Mouse (Mus musculus) ovary, postnatal 14 days (tissue): Measurements from ENCODE around the gene Sec14l2.

ENCODE experiments used
- DNase-seq: peaks from one replicate; pipeline ENCODE4 v3.0.0; 2022; ENCODE audit warnings: low spot score

Gene Sec14l2

GRCm38 (mm10) chr11:4098816-4099215, 24.4 kb downstream of the Sec14l2 start:
- DNase-seq: no peak

- no peak for DNase-seq
These were observed 25.1 kb downstream of the Sec14l2 start for GRCm38 (mm10) chr11:4098120-4098519.

GRCm38 (mm10) chr11:4097091-4097621, 26.1 kb downstream of the Sec14l2 start:
- no peak for DNase-seq

- DNase-seq: peak; percentile 92
These were observed 26.9 kb downstream of the Sec14l2 start for GRCm38 (mm10) chr11:4096054-4096984.

GRCm38 (mm10) chr11:4095171-4096053, 27.8 kb downstream of the Sec14l2 start, which contains the start of gene Mtfp1:
Gene Mtfp1, minus strand, starts transcription at chr11:4095445.
- peak; percentile 29 for DNase-seq

GRCm38 (mm10) chr11:4094378-4095170, 28.6 kb downstream of the Sec14l2 start:
- peak; percentile 57 for DNase-seq

GRCm38 (mm10) chr11:4093459-4094377, 29.5 kb downstream of the Sec14l2 start:
- DNase-seq: no peak

GRCm38 (mm10) chr11:4087267-4087666, 35.9 kb downstream of the Sec14l2 start:
- DNase-seq: no peak

- no peak for DNase-seq
These were observed 37.0 kb downstream of the Sec14l2 start for GRCm38 (mm10) chr11:4086246-4086645.

- peak; percentile 49 for DNase-seq
These were observed 39.7 kb downstream of the Sec14l2 start for GRCm38 (mm10) chr11:4083316-4084078.

- DNase-seq: peak; percentile 50
These were observed 43.0 kb downstream of the Sec14l2 start for GRCm38 (mm10) chr11:4080219-4080618.

GRCm38 (mm10) chr11:4078267-4078933, 44.8 kb downstream of the Sec14l2 start:
- no peak for DNase-seq

GRCm38 (mm10) chr11:4076633-4077032, 46.6 kb downstream of the Sec14l2 start:
- DNase-seq: peak; percentile 65

- DNase-seq: no peak
These were observed 53.6 kb downstream of the Sec14l2 start for GRCm38 (mm10) chr11:4069664-4070063.

- no peak for DNase-seq
These were observed 58.5 kb downstream of the Sec14l2 start, which contains the start of gene Sec14l3 for GRCm38 (mm10) chr11:4064627-4065122. Gene Sec14l3, plus strand, starts transcription at chr11:4064841.

- DNase-seq: no peak
These were observed 60.2 kb downstream of the Sec14l2 start for GRCm38 (mm10) chr11:4062981-4063380.

- no peak for DNase-seq
These were observed 60.7 kb downstream of the Sec14l2 start for GRCm38 (mm10) chr11:4062523-4062922.

GRCm38 (mm10) chr11:4060866-4061575, 62.2 kb downstream of the Sec14l2 start:
- no peak for DNase-seq
